Mouse (Mus musculus): ENCODE data around the gene AV320801.
"Not testable (repeated sequence)": the region's sequence is repeated elsewhere in the genome, so short reads cannot be mapped to it uniquely, and the experiment has no call there.

The AV320801 gene

DNA sequence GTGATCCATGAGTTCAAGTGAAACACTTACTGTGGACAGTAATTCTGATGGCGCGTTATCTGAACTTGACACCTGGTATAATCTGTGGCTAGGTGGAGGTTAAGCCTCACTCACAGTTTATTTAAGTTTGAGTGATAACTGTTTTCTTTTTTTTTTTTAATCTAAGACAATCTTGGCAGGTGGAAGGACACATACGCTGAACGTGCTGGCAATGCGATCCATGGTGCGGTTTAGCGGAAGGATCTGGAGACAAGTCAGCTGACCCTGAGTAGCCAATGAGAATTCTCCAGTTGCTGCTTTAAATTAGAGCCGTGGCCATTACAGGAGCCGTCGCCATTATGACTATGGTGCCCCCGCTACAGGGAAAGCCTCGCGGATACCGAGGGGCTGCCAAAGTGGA lies at the start of gene AV320801:
Gene AV320801, plus strand, starts transcription at position 301 of the 400 bp plus-strand sequence.
- not testable (repeated sequence) for DNase-seq

DNA sequence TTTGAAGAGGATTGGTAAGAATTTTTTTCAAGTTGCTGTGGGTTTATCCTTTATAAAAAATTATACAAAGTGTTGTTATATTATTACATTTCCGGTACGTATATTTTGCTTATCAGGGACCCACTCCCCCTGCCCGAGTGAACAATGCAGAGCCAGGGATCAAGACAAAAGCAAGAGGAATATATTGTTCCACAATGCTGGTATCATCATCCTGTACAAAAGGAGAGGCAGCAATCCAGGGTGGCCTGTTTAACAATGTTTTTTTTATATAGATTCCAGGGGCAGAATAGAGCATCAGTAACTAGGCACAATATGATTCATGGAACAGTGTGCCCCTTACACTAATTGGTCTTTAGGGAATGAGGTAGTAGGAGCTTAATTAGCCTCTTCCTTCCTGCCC lies 30.2 kb upstream of the AV320801 start:
- DNase-seq: not testable (repeated sequence)

DNA sequence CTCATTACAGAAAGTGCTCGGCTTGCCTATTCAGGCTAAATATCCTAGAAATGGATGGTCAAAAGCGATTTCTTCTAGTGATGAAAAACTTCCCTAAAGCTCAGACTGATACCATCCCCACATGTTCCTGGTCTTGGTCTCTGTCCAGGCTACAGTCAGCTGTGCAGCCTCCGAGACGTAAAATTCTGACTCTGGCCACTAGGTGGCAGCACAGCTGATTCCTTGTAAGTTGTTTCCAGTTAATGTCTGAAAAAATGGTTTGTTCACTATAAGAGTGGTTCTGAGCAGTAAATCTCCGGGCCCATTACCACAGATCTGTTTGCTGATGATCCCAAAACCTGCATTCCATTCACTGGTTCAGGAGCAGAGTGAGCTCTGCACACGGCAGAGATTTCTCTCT lies 12.5 kb upstream of the AV320801 start:
- not testable (repeated sequence) for DNase-seq

DNA sequence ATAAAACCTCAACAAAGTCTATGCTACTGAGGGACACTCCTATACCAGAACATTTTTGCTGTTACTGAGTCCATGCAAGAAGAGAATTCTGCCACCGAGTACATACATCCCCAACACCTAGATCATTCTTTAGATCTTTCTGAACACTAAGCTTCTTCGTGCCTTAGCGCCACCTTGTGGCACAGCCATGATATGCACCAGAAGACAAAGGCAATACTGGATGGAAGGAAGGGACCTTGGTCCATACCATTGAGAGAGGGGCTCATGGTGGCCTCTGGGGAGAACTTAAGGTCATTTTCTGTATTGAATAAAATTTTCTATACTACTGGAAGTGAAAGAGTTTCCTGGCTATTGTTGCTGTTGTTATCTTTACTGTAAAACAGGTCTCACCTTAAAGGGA lies 11.2 kb upstream of the AV320801 start:
- DNase-seq: not testable (repeated sequence)
